20 mouse cellular contexts compared by ENCODE assay signal in genomic region chr10:66733631-66734030, GRCm38 (mm10).
DNase-seq lines count a peak whose midpoint lies in the region.
"Had no signal": no experiment of that assay in that cellular context is flagged by ENCODE, and none has a peak within 500 bp of the region (broad histone marks: within the 10 kb centered on the region; RNA-seq: fewer than 3 reads in every experiment).

No protein-coding gene starts in this region.

- intact Hi-C loops in left cerebral cortex, postnatal 4 days (cut with DNase I), result loop anchor here (5.0 kb wide), 1 partner anchor 1981 kb away; no protein-coding TSS in a partner anchor
- intact Hi-C loops in left cerebral cortex, postnatal 36 days (cut with DNase I), result no loop called here

- DNase-seq in left cerebral cortex, postnatal 4 days, result peak; percentile 24
- DNase-seq in left cerebral cortex, postnatal 36 days (ENCODE audit: low spot score in 2 of 2), result no peak
- DNase-seq in cerebellum, adult 18-20 months, result peak; percentile 65 to 66
- peak; percentile 67 to 69 for DNase-seq in cerebellum, postnatal 10 days
- DNase-seq in B cell, adult 2 months, result no peak
- DNase-seq in layer of hippocampus, adult 8-10 months (ENCODE audit: low spot score in 2 of 2), result no peak
- DNase-seq in layer of hippocampus, adult 11-12 months (ENCODE audit: low spot score), result no peak
- DNase-seq: adrenal gland, adult 8-10 months; embryo, embryonic 11 days; gastrocnemius, postnatal 25 days; heart, adult 2 months; heart, postnatal 14 days; kidney, adult 18-20 months; kidney, postnatal 36 days; layer of hippocampus, postnatal 36 days; liver; lung, embryonic 14.5 days; right cerebral cortex, postnatal 25 days; thymus, adult 2 months; thymus, postnatal 36 days had no signal

Comparison
In these comparisons a context has a peak if more than half of its experiments do, and no peak if none do; other contexts are left out.
1. DNase-seq: peak in left cerebral cortex, postnatal 4 days (single experiment), cerebellum, adult 18-20 months (2 of 2) and cerebellum, postnatal 10 days (2 of 2); none in left cerebral cortex, postnatal 36 days (0 of 2), B cell, adult 2 months (0 of 2), layer of hippocampus, adult 8-10 months (0 of 2) and layer of hippocampus, adult 11-12 months (single experiment).